Mouse (Mus musculus): ENCODE measurements around the gene Fpr3. TPM values are rescaled to one million over a fixed set of nuclear protein-coding genes. Genes with fewer than 3 reads are reported as not detected.

Fpr3 gene
- total and polyA plus RNA-seq, 3 experiments: not detected

DNA sequence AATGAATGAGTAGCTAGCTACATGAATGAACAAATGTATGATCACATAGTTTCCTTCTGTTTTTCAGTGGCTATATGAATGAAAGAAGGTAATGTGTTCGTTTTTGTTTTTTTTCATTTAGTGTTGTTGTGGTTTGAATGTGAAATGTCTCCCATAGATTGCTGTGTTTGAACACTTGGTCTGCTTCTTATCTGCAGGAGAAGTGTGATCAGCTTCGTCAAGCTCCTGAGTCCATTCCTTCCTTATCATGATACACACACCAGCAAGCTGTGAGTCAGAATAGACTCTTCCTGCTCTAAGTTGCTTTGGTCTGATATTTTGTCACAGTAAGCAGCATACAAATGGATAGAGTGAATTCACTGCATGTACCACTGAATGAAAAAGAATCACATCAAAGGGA lies 38.7 kb upstream of the Fpr3 start (continued):
- TF ChIP-seq E2F4 (IDR thresholded peaks at IDR 0.05; ENCODE audit: borderline replicate concordance, low read depth, low read length): no peak

GRCm38 (mm10) chr17:17849906-17850712 lies 37.5 kb upstream of the Fpr3 start:
- Histone ChIP-seq H3K27ac (ENCODE audit: control insufficient read depth, low read depth, low read length) (no peak overlapping the region; the same call in 1 of the 2 replicates), H3K9ac (ENCODE audit: control insufficient read depth, low read depth, low read length, poor library complexity, severe bottlenecking) (no peak overlapping the region), H3K4me1 (ENCODE audit: control insufficient read depth in 1 of 2, insufficient read depth in 2 of 2, low read length in 2 of 2) (peaks cover 6 to 20% of the 10 kb centered on the region in 2 experiments), H3K79me2 (ENCODE audit: control insufficient read depth, insufficient read depth, low read length, poor library complexity) (no peaks in the 10 kb centered on the region), H3K36me3 (ENCODE audit: control insufficient read depth in 1 of 2, insufficient read depth in 2 of 2, low read length in 2 of 2) (peaks cover 0 to 13% of the 10 kb centered on the region in 2 experiments; a peak in 2 of 4 replicates), H3K27me3 (ENCODE audit: control insufficient read depth in 1 of 2, insufficient read depth in 2 of 2, low read length in 2 of 2) (no peaks in the 10 kb centered on the region), H3K9me3 (replicated peaks; ENCODE audit: insufficient read depth, low read length) (no peaks in the 10 kb centered on the region), H3K4me3 (ENCODE audit: control insufficient read depth in 1 of 2, insufficient read depth in 1 of 2, low read depth in 2 of 2, low read length in 2 of 2) (no peak overlapping the region)
- no peak for DNase-seq (ENCODE audit: low read depth, low spot score)
- TF ChIP-seq ZMIZ1 (IDR thresholded peaks at IDR 0.05; ENCODE audit: low read depth, low read length) (no peak), POLR2AphosphoS5 (IDR thresholded peaks at IDR 0.05; ENCODE audit: borderline replicate concordance, low read depth, low read length) (no peak), HCFC1 (IDR thresholded peaks at IDR 0.05; ENCODE audit: low read depth, low read length) (no peak), EP300 (IDR thresholded peaks at IDR 0.05; ENCODE audit: low read depth in 1 of 2, low read length in 2 of 2) (no peak), MAFK (IDR thresholded peaks at IDR 0.05; ENCODE audit: borderline replicate concordance, low read depth, low read length) (no peak), CHD1 (IDR thresholded peaks at IDR 0.05; ENCODE audit: low read depth, low read length) (no peak), ETS1 (IDR thresholded peaks at IDR 0.05; ENCODE audit: low read depth, low read length) (no peak)

DNA sequence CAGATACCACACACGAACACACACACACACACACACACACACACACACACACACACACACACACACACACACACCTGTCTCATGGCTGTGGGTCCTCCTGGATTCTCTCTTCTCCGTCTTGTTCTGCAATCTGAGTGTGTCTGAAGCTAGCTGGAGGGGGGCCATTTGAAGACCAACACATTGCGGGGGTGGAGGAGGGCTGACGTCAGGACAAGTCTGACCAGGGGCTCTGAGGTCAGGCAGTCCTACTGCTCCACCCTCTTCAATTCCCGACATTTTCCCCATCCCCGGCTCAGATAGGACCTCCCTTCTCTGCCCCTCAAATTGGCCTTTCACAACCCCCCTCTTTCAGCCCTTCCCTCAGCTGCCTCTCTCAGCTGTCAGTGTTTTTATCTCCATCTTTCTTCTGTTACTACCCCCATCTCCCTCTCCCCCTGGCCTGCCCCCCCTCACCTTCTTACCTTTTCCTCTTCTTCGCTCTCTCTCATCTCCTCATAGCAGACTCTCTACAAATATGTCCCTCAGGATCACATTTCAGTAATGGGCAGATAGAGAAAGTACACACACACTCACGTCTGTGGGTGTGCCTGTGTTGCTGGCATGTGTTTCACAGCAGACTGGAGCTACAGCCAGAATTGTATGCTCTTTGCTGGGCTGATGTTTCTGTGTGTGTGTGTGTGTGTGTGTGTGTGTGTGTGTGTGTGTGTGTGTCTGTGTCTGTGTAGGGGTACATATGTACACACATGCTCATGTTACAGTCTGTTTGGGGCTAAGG lies 32.4 kb upstream of the Fpr3 start, which contains the start of gene Has1:
Gene Has1, minus strand, starts transcription at position 142 of the 775 bp plus-strand sequence.
- DNase-seq (ENCODE audit: low read depth, low spot score): no peak
- H3K4me3 ChIP-seq (ENCODE audit: control insufficient read depth in 1 of 2, insufficient read depth in 1 of 2, low read depth in 2 of 2, low read length in 2 of 2): no peak within 1 kb of the TSS
- H3K27me3 ChIP-seq (ENCODE audit: control insufficient read depth in 1 of 2, insufficient read depth in 2 of 2, low read length in 2 of 2): no peaks in the 10 kb centered on the region

More for the DNA sequence above, 32.4 kb upstream of the Fpr3 start, which contains the start of gene Has1:
- H3K79me2 ChIP-seq (ENCODE audit: control insufficient read depth, insufficient read depth, low read length, poor library complexity): no peaks in the 10 kb centered on the region
- H3K4me1 ChIP-seq (ENCODE audit: control insufficient read depth in 1 of 2, insufficient read depth in 2 of 2, low read length in 2 of 2): no peaks in the 10 kb centered on the region
- H3K9me3 ChIP-seq (replicated peaks; ENCODE audit: insufficient read depth, low read length): no peaks in the 10 kb centered on the region
- no peak within 1 kb of the TSS for H3K27ac ChIP-seq (ENCODE audit: control insufficient read depth, low read depth, low read length)
- H3K9ac ChIP-seq (ENCODE audit: control insufficient read depth, low read depth, low read length, poor library complexity, severe bottlenecking): no peak within 1 kb of the TSS
- TF ChIP-seq POLR2AphosphoS5 (IDR thresholded peaks at IDR 0.05; ENCODE audit: borderline replicate concordance, low read depth, low read length) (no peak), MEF2A (IDR thresholded peaks at IDR 0.05; ENCODE audit: extremely low read depth, insufficient replicate concordance, low read depth, low read length, poor library complexity, severe bottlenecking) (no peak), MAZ (IDR thresholded peaks at IDR 0.05; ENCODE audit: low read depth, low read length) (no peak), ZMIZ1 (IDR thresholded peaks at IDR 0.05; ENCODE audit: low read depth, low read length) (no peak), RCOR1 (IDR thresholded peaks at IDR 0.05; ENCODE audit: low read depth, low read length) (no peak), NRF1 (IDR thresholded peaks at IDR 0.05; ENCODE audit: insufficient read depth, low read depth, low read length, poor library complexity, severe bottlenecking) (no peak), UBTF (IDR thresholded peaks at IDR 0.05; ENCODE audit: borderline replicate concordance, insufficient read depth, low read depth, low read length) (no peak), KAT2A (conservative IDR thresholded peaks at IDR 0.05; ENCODE audit: low read depth, low read length) (no peak), ELF1 (IDR thresholded peaks at IDR 0.05; ENCODE audit: low read depth, low read length) (no peak), GABPA (IDR thresholded peaks at IDR 0.05; ENCODE audit: low read depth, low read length) (no peak), MAFK (IDR thresholded peaks at IDR 0.05; ENCODE audit: borderline replicate concordance, low read depth, low read length) (no peak), USF1 (IDR thresholded peaks at IDR 0.05; ENCODE audit: low read depth, low read length) (no peak), MXI1 (IDR thresholded peaks at IDR 0.05; ENCODE audit: low read depth, low read length) (no peak), NELFE (IDR thresholded peaks at IDR 0.05; ENCODE audit: low read depth, low read length) (no peak), USF2 (IDR thresholded peaks at IDR 0.05; ENCODE audit: borderline replicate concordance in 1 of 2, insufficient read depth in 1 of 2, low read depth in 1 of 2, low read length in 2 of 2) (no peak), SMC3 (IDR thresholded peaks at IDR 0.05; ENCODE audit: low read depth, low read length) (no peak), BHLHE40 (IDR thresholded peaks at IDR 0.05; ENCODE audit: borderline replicate concordance, low read depth, low read length) (no peak)
- H3K36me3 ChIP-seq (ENCODE audit: control insufficient read depth in 1 of 2, insufficient read depth in 2 of 2, low read length in 2 of 2): no peaks in the 10 kb centered on the region

Measured in MEL (cell line).